Comparison of ENCODE assay signal across 7 mouse cellular contexts in genomic region chr9:70657013-70657967, GRCm38 (mm10). TPM values are rescaled to one million over a fixed set of nuclear protein-coding genes. Genes with fewer than 3 reads are reported as not detected.
DNase-seq lines count a peak whose midpoint lies in the region; ATAC-seq lines count a peak whose summit lies in the region.

Mindy2 (minus strand) TSS chr9:70657174.

- H3K9ac ChIP-seq in intestine, embryonic 16.5 days (ENCODE audit: low read depth, low read length): peak within 1 kb of the TSS; percentile 95
- H3K9ac ChIP-seq in midbrain, embryonic 11.5 days (ENCODE audit: low read length): peak within 1 kb of the TSS; percentile 81

- DNase-seq in adrenal gland, adult 2 months: peak; percentile 99
- DNase-seq in embryo, embryonic 11.5 days (ENCODE audit: low read depth, low spot score): peak; percentile 97
- peak; percentile 96 to 99 for DNase-seq in gastrocnemius, postnatal 4 days (ENCODE audit: low spot score in 2 of 2)
- DNase-seq in left cerebral cortex, postnatal 36 days (ENCODE audit: low spot score in 2 of 2): peak; percentile 95 to 96
- peak; percentile 100 for DNase-seq in midbrain, embryonic 11.5 days (ENCODE audit: low spot score, missing footprints)
- peak; percentile 97 for DNase-seq in skeletal muscle tissue, adult 2 months (ENCODE audit: low read depth, low spot score)

- peak within 1 kb of the TSS; percentile 95 for H3K4me3 ChIP-seq in intestine, embryonic 16.5 days (ENCODE audit: low read length)
- H3K4me3 ChIP-seq in midbrain, embryonic 11.5 days (ENCODE audit: low read depth, low read length): peak within 1 kb of the TSS; percentile 82

- H3K36me3 ChIP-seq in intestine, embryonic 16.5 days (ENCODE audit: control insufficient read depth, insufficient read depth, low read length): no peaks in the 10 kb centered on the region
- H3K36me3 ChIP-seq in midbrain, embryonic 11.5 days (ENCODE audit: control insufficient read depth, insufficient read depth, low read length): no peaks in the 10 kb centered on the region

- peaks cover 10% of the 10 kb centered on the region; the same call in 1 of the 2 replicates for H3K4me1 ChIP-seq in intestine, embryonic 16.5 days (ENCODE audit: control insufficient read depth, insufficient read depth, low read length)
- peaks cover 10% of the 10 kb centered on the region; the same call in 1 of the 2 replicates for H3K4me1 ChIP-seq in midbrain, embryonic 11.5 days (ENCODE audit: control insufficient read depth, insufficient read depth, low read length)

- H3K27ac ChIP-seq in intestine, embryonic 16.5 days (ENCODE audit: low read length): peak within 1 kb of the TSS; percentile 94
- peak within 1 kb of the TSS; percentile 87 for H3K27ac ChIP-seq in midbrain, embryonic 11.5 days (ENCODE audit: low read depth, low read length)

- ATAC-seq in intestine, embryonic 16.5 days: peak; percentile 97
- peak; percentile 97 for ATAC-seq in midbrain, embryonic 11.5 days (ENCODE audit: low FRiP score)

- H3K27me3 ChIP-seq in intestine, embryonic 16.5 days (replicated peaks; ENCODE audit: control insufficient read depth, insufficient read depth, low read length): no peaks in the 10 kb centered on the region
- no peaks in the 10 kb centered on the region for H3K27me3 ChIP-seq in midbrain, embryonic 11.5 days (ENCODE audit: control insufficient read depth, insufficient read depth, low read length)

- peak within 1 kb of the TSS; percentile 72 for H3K4me2 ChIP-seq in intestine, embryonic 16.5 days (ENCODE audit: low read depth, low read length)
- peak within 1 kb of the TSS; percentile 89 for H3K4me2 ChIP-seq in midbrain, embryonic 11.5 days

- no peaks in the 10 kb centered on the region for H3K9me3 ChIP-seq in intestine, embryonic 16.5 days (ENCODE audit: control insufficient read depth, low read length)
- H3K9me3 ChIP-seq in midbrain, embryonic 11.5 days (ENCODE audit: control insufficient read depth, low read length): no peaks in the 10 kb centered on the region

- 1% methylated on average over 67 of the region's 67 CpGs for WGBS in intestine, embryonic 16.5 days
- WGBS in midbrain, embryonic 11.5 days: 2% methylated on average over 64 of the region's 67 CpGs

- intact Hi-C loops in left cerebral cortex, postnatal 36 days (cut with DNase I): loop anchor here (1.0 to 2.0 kb wide), 2 partner anchors 21 to 154 kb away; partner anchors contain the start of genes Adam10 and Rnf111

RNA-seq across cellular contexts. Expression of gene Mindy2, which starts in this region (rescaled TPM):
- 10 to 100 TPM; 12.6 to 16.0 TPM for total RNA-seq in adrenal gland, adult 2 months (2021)
- polyA plus RNA-seq in adrenal gland, adult 2 months (2012; rRNA removed): 7.5 and 11.3 TPM in 2 replicates
- 10 to 100 TPM; 13.0 to 13.3 TPM for total RNA-seq in gastrocnemius, postnatal 4 days (2021)
- polyA plus RNA-seq in intestine, embryonic 16.5 days (2015; fragmentation: Nextera tagmentation; extraction: Ambion mirVana): 6.2 and 7.5 TPM in 2 replicates
- 10 to 100 TPM; 37.8 to 40.8 TPM for total RNA-seq in left cerebral cortex, postnatal 36 days (2021)
- polyA plus RNA-seq in midbrain, embryonic 11.5 days (2014; fragmentation: Nextera tagmentation; extraction: Ambion mirVana): 12.1 and 12.4 TPM in 2 replicates

Comparison
In these comparisons a context has a peak if more than half of its experiments do, and no peak if none do; other contexts are left out.
1. Peak in every context shown above with its lines: DNase-seq, ATAC-seq, H3K4me3 ChIP-seq and H3K27ac ChIP-seq.